Mouse (Mus musculus): ENCODE data around the gene Hmcn2. TPM values are rescaled to one million over a fixed set of nuclear protein-coding genes. Genes with fewer than 3 reads are reported as not detected.

Hmcn2 gene
- polyA plus RNA-seq, 1 experiment from 2014 or later = not detected

- Histone ChIP-seq H3K4me3 (ENCODE audit: inconsistent target) (no peak overlapping the region), H3K79me2 (ENCODE audit: inconsistent target) (no peaks in the 10 kb centered on the region), H3K36me3 (ENCODE audit: inconsistent target) (no peaks in the 10 kb centered on the region), H3K27ac (no peak overlapping the region)
- WGBS (ENCODE audit: missing documents) = 6% methylated on average over 6 of the region's 10 CpGs
Measured at GRCm38 (mm10) chr2:31416968-31417367, 102.8 kb downstream of the Hmcn2 start.

DNA sequence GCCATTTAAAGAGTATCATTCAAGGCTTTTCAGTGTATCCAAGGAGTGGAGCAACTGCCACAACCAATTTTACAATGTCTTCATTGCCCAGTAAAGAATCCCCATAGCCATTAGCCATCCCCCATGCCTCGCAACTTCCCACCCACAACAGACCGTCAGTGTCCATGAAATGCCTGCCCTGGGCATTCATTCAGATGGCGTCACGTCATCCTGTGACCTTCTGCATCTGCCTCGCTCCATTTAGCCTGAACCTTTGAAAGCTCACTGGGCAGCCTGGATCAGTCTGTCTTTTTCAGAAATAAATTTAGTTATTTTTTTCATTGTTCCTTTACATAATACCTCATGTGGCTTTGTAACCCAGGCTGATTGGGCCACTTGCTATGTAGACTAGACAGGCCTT, 103.8 kb downstream of the Hmcn2 start:
- Histone ChIP-seq H3K36me3 (ENCODE audit: inconsistent target) (no peaks in the 10 kb centered on the region), H3K27ac (no peak overlapping the region), H3K4me3 (ENCODE audit: inconsistent target) (no peak overlapping the region), H3K79me2 (ENCODE audit: inconsistent target) (no peaks in the 10 kb centered on the region)
- 77% methylated on average over 5 of the region's 5 CpGs for WGBS (ENCODE audit: missing documents)

- Histone ChIP-seq H3K27ac (no peak overlapping the region), H3K36me3 (ENCODE audit: inconsistent target) (no peaks in the 10 kb centered on the region), H3K79me2 (ENCODE audit: inconsistent target) (no peaks in the 10 kb centered on the region), H3K4me3 (ENCODE audit: inconsistent target) (no peak overlapping the region)
- 85% methylated on average over 8 of the region's 8 CpGs for WGBS (ENCODE audit: missing documents)
Measured at GRCm38 (mm10) chr2:31418571-31418970, 104.4 kb downstream of the Hmcn2 start.

DNA sequence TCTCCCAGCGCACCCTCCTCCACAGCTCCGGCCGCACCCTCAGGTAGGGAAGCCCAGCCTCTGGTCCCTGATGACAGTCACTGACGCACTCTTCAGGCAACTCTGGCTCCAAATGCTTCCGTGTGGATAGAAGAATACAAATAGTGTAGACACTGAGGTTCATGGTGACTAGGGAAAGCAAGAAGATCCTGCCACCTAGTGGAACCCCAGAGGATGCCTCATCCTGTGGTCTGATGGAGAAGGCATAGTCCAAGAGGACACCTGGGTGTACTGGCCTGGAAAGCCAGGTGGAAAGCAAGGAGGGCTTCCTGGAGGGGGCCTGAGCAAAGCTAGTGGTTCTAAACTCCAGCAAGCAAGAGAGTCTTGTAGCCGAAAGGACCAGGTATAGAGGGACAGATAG, 106.7 kb downstream of the Hmcn2 start:
- 73% methylated on average over 6 of the region's 6 CpGs for WGBS (ENCODE audit: missing documents)
- Histone ChIP-seq H3K36me3 (ENCODE audit: inconsistent target) (no peaks in the 10 kb centered on the region), H3K27ac (no peak overlapping the region), H3K4me3 (ENCODE audit: inconsistent target) (no peak overlapping the region), H3K79me2 (ENCODE audit: inconsistent target) (no peaks in the 10 kb centered on the region)

DNA sequence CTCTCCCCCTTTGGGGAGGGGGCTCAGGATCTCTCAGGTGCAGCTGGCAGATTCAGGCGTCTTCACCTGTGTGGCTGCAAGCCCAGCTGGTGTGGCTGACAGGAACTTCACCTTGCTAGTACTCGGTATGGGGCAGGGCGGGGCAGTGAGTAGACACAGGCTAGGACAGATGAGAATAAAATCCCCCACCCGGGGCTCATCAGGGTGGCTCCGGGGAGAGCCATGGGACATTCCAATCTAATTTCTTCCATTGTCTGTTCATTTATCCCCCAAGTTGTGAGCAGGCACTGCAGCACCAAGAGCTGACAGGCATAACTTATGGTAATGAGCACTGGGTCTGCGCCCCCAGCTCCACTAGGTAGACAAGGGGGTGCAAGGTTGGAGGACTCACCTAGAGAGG, 108.4 kb downstream of the Hmcn2 start:
- WGBS (ENCODE audit: missing documents) = 68% methylated on average over 6 of the region's 6 CpGs
- no peaks in the 10 kb centered on the region for H3K79me2 ChIP-seq (ENCODE audit: inconsistent target)
- no peak overlapping the region for H3K27ac ChIP-seq
- H3K36me3 ChIP-seq (ENCODE audit: inconsistent target) = no peaks in the 10 kb centered on the region
- no peak overlapping the region for H3K4me3 ChIP-seq (ENCODE audit: inconsistent target)

- 87% methylated on average over 4 of the region's 5 CpGs for WGBS (ENCODE audit: missing documents)
- H3K27ac ChIP-seq = no peak overlapping the region
- no peak overlapping the region for H3K4me3 ChIP-seq (ENCODE audit: inconsistent target)
- no peaks in the 10 kb centered on the region for H3K79me2 ChIP-seq (ENCODE audit: inconsistent target)
- no peaks in the 10 kb centered on the region for H3K36me3 ChIP-seq (ENCODE audit: inconsistent target)
Measured at GRCm38 (mm10) chr2:31431477-31431876, 117.3 kb downstream of the Hmcn2 start.

DNA sequence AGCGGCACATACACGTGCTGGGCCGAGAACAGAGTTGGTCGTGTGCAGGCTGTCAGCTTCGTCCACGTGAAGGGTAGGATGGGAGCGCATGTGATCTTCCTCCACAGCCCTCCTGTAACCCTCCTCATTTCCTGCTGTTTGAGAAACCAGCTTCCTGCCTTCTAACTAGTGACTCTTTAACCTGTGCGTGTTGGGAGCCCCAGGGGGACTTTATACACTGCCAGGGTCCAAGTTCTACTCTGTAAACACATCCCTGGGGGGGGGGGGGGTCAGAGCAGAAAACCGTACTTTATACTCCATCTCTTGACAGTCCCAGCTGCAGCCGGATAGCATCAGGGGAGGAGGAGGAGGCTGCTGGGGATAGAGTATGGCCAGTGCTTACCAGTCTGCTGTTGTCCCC, 120.5 kb downstream of the Hmcn2 start:
- H3K79me2 ChIP-seq (ENCODE audit: inconsistent target) = no peaks in the 10 kb centered on the region
- H3K36me3 ChIP-seq (ENCODE audit: inconsistent target) = no peaks in the 10 kb centered on the region
- no peak overlapping the region for H3K4me3 ChIP-seq (ENCODE audit: inconsistent target)
- no peak overlapping the region for H3K27ac ChIP-seq
- WGBS (ENCODE audit: missing documents) = 37% methylated on average over 9 of the region's 10 CpGs

DNA sequence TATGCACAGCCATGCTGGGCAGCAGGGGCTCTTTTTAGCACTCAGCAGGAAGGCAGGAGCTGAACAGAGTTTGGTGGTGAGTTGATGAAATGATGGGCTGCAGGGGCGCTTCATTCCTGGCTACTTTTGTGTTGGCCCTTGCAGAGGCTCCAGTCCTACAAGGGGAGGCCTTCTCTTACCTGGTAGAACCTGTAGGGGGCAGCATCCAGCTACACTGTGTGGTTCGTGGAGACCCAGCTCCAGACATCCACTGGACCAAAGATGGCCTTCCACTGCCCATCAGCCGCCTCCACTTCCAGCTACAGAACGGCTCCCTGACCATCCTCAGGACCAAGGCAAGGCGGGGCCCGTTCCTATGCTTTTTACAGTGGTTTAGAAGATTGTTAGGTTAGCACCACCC, 121.4 kb downstream of the Hmcn2 start:
- 38% methylated on average over 6 of the region's 6 CpGs for WGBS (ENCODE audit: missing documents)
- no peak overlapping the region for H3K4me3 ChIP-seq (ENCODE audit: inconsistent target)

DNA sequence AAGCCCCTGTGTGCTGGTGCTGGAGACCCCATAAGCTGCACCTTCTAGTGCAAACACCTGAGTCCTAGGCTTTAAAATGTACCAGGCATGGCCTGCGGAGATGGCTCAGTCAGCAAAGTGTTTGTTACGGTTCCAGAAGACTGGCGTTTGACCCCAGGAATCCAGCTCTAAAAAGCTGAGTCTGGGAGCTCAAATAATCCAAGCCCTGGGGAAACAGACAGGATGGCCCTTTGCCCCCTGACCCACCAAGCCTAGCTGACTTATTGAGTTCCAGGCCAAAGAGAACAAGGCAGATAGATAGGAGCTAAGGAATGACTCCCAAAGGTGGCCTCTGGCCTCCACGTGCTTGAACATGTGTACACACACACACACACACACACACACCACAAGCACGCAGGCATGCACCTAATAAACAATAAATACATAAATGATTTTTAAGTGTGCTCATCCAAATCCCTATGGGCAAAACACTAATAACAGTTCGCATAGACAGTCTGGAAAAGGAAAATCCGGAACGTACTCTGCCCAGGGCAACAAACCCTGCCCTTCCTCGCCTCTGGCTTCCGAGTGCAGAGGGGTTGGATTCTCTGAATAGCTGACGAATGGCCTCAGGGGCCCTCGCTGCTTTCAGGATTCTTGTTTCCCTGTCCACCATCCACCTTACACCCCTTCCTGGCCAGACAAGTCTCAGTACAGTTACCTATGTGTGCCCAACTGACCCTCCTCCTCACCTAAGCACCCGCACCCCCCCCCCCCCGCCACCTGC, 123.4 kb downstream of the Hmcn2 start:
- Histone ChIP-seq H3K4me3 (ENCODE audit: inconsistent target) (no peak overlapping the region), H3K27ac (no peak overlapping the region), H3K36me3 (ENCODE audit: inconsistent target) (no peaks in the 10 kb centered on the region), H3K79me2 (ENCODE audit: inconsistent target) (no peaks in the 10 kb centered on the region)
- WGBS (ENCODE audit: missing documents) = 94% methylated on average over 14 of the region's 14 CpGs

More for the DNA sequence above, 121.4 kb downstream of the Hmcn2 start:
- no peak overlapping the region for H3K27ac ChIP-seq
- no peaks in the 10 kb centered on the region for H3K79me2 ChIP-seq (ENCODE audit: inconsistent target)
- no peaks in the 10 kb centered on the region for H3K36me3 ChIP-seq (ENCODE audit: inconsistent target)

DNA sequence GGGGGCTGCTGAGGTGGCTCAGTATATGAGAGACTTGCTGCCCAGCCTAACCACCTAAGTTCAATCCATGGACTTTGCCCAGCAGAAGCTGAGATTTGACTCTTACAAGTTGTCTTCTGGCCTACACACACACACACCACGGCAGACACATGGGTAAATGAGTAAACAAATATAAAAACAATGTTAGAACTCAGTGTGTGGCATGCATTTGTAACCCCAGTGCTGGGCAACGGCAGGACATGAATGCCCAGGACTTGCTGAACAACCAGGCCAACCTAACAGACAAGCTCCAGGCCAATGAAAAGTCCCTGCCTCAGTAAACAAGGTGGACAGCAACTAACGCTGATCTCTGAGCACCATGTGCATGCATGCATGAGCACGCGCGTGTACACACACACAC, 125.4 kb downstream of the Hmcn2 start:
- Histone ChIP-seq H3K4me3 (ENCODE audit: inconsistent target) (no peak overlapping the region), H3K79me2 (ENCODE audit: inconsistent target) (no peaks in the 10 kb centered on the region), H3K36me3 (ENCODE audit: inconsistent target) (no peaks in the 10 kb centered on the region), H3K27ac (no peak overlapping the region)
- WGBS (ENCODE audit: missing documents) = 90% methylated on average over 6 of the region's 6 CpGs

GRCm38 (mm10) chr2:31442480-31443160, 128.4 kb downstream of the Hmcn2 start:
- H3K79me2 ChIP-seq (ENCODE audit: inconsistent target) = no peaks in the 10 kb centered on the region
- H3K4me3 ChIP-seq (ENCODE audit: inconsistent target) = no peak overlapping the region
- 52% methylated on average over 11 of the region's 11 CpGs for WGBS (ENCODE audit: missing documents)
- no peak overlapping the region for H3K27ac ChIP-seq
- no peaks in the 10 kb centered on the region for H3K36me3 ChIP-seq (ENCODE audit: inconsistent target)

- 2% methylated on average over 4 of the region's 4 CpGs for WGBS (ENCODE audit: missing documents)
- no peaks in the 10 kb centered on the region for H3K79me2 ChIP-seq (ENCODE audit: inconsistent target)
- peak overlapping the region; percentile 13 for H3K27ac ChIP-seq
- H3K36me3 ChIP-seq (ENCODE audit: inconsistent target) = no peaks in the 10 kb centered on the region
- no peak overlapping the region for H3K4me3 ChIP-seq (ENCODE audit: inconsistent target)
Measured at GRCm38 (mm10) chr2:31446036-31446435, 131.8 kb downstream of the Hmcn2 start.

DNA sequence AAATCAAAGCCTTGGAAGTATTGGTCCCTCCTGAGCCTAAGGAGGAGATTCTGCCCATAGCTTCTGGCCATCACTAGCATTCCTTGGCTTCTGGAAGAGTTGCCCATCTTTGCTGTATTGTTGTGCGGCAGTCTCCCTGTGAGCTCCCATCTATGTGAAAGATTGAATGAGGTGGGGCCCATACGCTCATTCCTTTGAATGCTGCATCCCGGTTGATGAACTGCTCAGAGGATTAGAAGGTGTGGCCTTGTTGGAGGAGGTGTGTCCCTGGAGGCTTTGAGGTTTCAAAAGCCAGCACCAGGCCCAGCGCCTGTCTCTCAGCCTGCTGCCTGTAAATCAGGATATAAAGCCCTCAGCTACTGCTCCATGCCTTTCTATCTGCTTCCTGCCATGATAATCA, 132.2 kb downstream of the Hmcn2 start:
- 87% methylated on average over 4 of the region's 4 CpGs for WGBS (ENCODE audit: missing documents)

GRCm38 (mm10) chr2:31447536-31447935, 133.3 kb downstream of the Hmcn2 start:
- no peak overlapping the region for H3K27ac ChIP-seq
- H3K4me3 ChIP-seq (ENCODE audit: inconsistent target) = no peak overlapping the region
- WGBS (ENCODE audit: missing documents) = 39% methylated on average over 2 of the region's 2 CpGs
- no peaks in the 10 kb centered on the region for H3K79me2 ChIP-seq (ENCODE audit: inconsistent target)
- no peaks in the 10 kb centered on the region for H3K36me3 ChIP-seq (ENCODE audit: inconsistent target)

More for the DNA sequence above, 132.2 kb downstream of the Hmcn2 start:
- Histone ChIP-seq H3K79me2 (ENCODE audit: inconsistent target) (no peaks in the 10 kb centered on the region), H3K4me3 (ENCODE audit: inconsistent target) (no peak overlapping the region), H3K27ac (peak overlapping the region; percentile 13), H3K36me3 (ENCODE audit: inconsistent target) (no peaks in the 10 kb centered on the region)

DNA sequence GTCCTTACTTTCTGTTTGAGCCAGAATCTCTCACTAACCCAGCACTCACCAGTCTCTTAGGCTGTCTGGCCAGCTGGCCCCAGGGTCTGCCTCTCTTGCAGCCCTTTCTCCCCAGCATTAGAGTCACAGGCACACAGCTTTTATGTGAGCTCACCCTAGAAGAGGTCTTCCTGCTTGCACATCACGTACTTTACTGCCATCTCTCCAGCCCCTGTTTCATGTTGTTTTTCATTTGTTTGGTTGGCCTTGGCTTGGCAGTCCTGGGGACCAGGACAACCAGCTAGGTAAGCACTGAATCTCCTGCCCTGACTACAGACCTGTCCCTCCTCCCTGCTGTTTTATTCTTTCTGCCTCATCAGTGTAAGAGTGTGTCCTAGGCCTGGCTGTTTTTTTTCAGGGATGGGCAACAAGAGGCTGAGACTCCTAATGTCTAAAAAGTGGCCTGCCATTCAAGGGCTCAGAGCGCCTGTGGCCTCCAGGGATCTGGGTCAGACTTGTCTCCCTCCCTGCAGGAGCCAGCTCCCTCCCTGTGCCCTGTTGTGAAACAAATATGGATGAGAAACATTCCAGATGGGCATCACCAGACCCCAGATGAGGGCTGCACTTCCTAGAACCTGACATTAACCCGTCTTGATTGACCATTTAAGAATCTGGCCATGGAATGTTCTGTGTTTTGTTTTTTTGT, 134.7 kb downstream of the Hmcn2 start:
- WGBS (ENCODE audit: missing documents) = 94% methylated on average over 3 of the region's 3 CpGs
- H3K79me2 ChIP-seq (ENCODE audit: inconsistent target) = no peaks in the 10 kb centered on the region
- no peak overlapping the region for H3K27ac ChIP-seq
- no peaks in the 10 kb centered on the region for H3K36me3 ChIP-seq (ENCODE audit: inconsistent target)
- H3K4me3 ChIP-seq (ENCODE audit: inconsistent target) = no peak overlapping the region

Data from macrophage (primary cell).